Mouse (Mus musculus) lung, embryonic 16.5 days (tissue): ENCODE results near the gene Hhatl. TPM values are rescaled to one million over a fixed set of nuclear protein-coding genes. Genes with fewer than 3 reads are reported as not detected.

Source experiments
- ATAC-seq: fragments of 200-750 bp; cut with Nextera tagmentation; 2 replicates; pipeline ENCODE4 v1.8.0; 2017; ENCODE audit warnings: low read depth, mild to moderate bottlenecking, moderate library complexity
- H3K27ac ChIP-seq: fragments of 300-500 bp; sonication (generic); 2 replicates; pipeline ENCODE4 v1.5.1; 2014; ENCODE audit warnings: mild to moderate bottlenecking, control low read depth, low read length
- H3K27me3 ChIP-seq: fragments of 300-500 bp; sonication (generic); 2 replicates; pipeline ENCODE4 v1.6.1; 2014; ENCODE audit warnings: low read depth, low read length, mixed read lengths; ENCODE audit not compliant: control insufficient read depth, insufficient read depth
- H3K36me3 ChIP-seq: fragments of 300-500 bp; sonication (generic); 2 replicates; pipeline ENCODE4 v1.6.1; 2014; ENCODE audit warnings: low read length; ENCODE audit not compliant: control insufficient read depth, insufficient read depth
- H3K4me1 ChIP-seq: fragments of 300-500 bp; sonication (generic); replicated peaks from 2 replicates; pipeline ENCODE4 v1.6.1; 2014; ENCODE audit warnings: low read length, mixed read lengths; ENCODE audit not compliant: control insufficient read depth, insufficient read depth
- H3K4me2 ChIP-seq: fragments of 300-500 bp; sonication (generic); 2 replicates; pipeline ENCODE4 v1.6.1; 2014; ENCODE audit warnings: low read depth, low read length, control low read depth
- H3K4me3 ChIP-seq: fragments of 300-500 bp; sonication (generic); 2 replicates; pipeline ENCODE4 v1.5.1; 2014; ENCODE audit warnings: mild to moderate bottlenecking, low read length, control low read depth
- H3K9ac ChIP-seq: fragments of 300-500 bp; sonication (generic); 2 replicates; pipeline ENCODE4 v1.6.1; 2014; ENCODE audit warnings: low read length, control low read depth
- H3K9me3 ChIP-seq: fragments of 300-500 bp; sonication (generic); 2 replicates; pipeline ENCODE4 v1.6.1; 2016; ENCODE audit warnings: low read length; ENCODE audit not compliant: control insufficient read depth
- WGBS: fragments of 180-500 bp; shearing (Covaris S2); extraction: QIAGEN DNeasy Blood & Tissue Kit; methylation state at CpG from one replicate; pipeline ENCODE4 v1.1.7; 2014; 5-methylcytosine and 5-hydroxymethylcytosine counted together
- polyA plus RNA-seq: library from polyadenylated mRNA; unstranded; fragments of >200 nt; fragmentation: Nextera tagmentation; extraction: Ambion mirVana; gene quantifications from 2 replicates; pipeline ENCODE4 v1.2.1, GENCODE M21; 2015

The Hhatl gene
- polyA plus RNA-seq, 1 experiment from 2014 or later, result 1.4 TPM

GRCm38 (mm10) chr9:121810081-121810821 is 17.9 kb upstream of the Hhatl start:
- no peaks in the 10 kb centered on the region for H3K27me3 ChIP-seq
- no peaks in the 10 kb centered on the region for H3K9me3 ChIP-seq
- no peak overlapping the region for H3K4me3 ChIP-seq
- peak; percentile 19; the same call in 1 of the 2 replicates for ATAC-seq
- H3K36me3 ChIP-seq, result no peaks in the 10 kb centered on the region
- WGBS, result 39% methylated on average over 15 of the region's 15 CpGs
- H3K4me2 ChIP-seq, result no peak overlapping the region
- H3K4me1 ChIP-seq, result peaks cover 6% of the 10 kb centered on the region
- H3K9ac ChIP-seq, result no peak overlapping the region
- no peak overlapping the region for H3K27ac ChIP-seq

- no peak overlapping the region for H3K4me2 ChIP-seq
- WGBS, result 56% methylated on average over 3 of the region's 3 CpGs
- no peaks in the 10 kb centered on the region for H3K36me3 ChIP-seq
- no peak for ATAC-seq
- no peak overlapping the region for H3K9ac ChIP-seq
- H3K4me3 ChIP-seq, result no peak overlapping the region
- peaks cover 6% of the 10 kb centered on the region for H3K4me1 ChIP-seq
- H3K9me3 ChIP-seq, result no peaks in the 10 kb centered on the region
- H3K27ac ChIP-seq, result no peak overlapping the region
- H3K27me3 ChIP-seq, result no peaks in the 10 kb centered on the region
Measured at GRCm38 (mm10) chr9:121808511-121808910, 16.2 kb upstream of the Hhatl start.

- H3K27me3 ChIP-seq, result no peaks in the 10 kb centered on the region
- no peak overlapping the region for H3K4me3 ChIP-seq
- peaks cover 6% of the 10 kb centered on the region for H3K4me1 ChIP-seq
- ATAC-seq, result no peak
- no peaks in the 10 kb centered on the region for H3K9me3 ChIP-seq
- 57% methylated on average over 7 of the region's 7 CpGs for WGBS
- H3K9ac ChIP-seq, result no peak overlapping the region
- H3K36me3 ChIP-seq, result no peaks in the 10 kb centered on the region
- H3K4me2 ChIP-seq, result no peak overlapping the region
- no peak overlapping the region for H3K27ac ChIP-seq
Measured at GRCm38 (mm10) chr9:121807947-121808346, 15.6 kb upstream of the Hhatl start.

- H3K9ac ChIP-seq, result no peak overlapping the region
- H3K4me2 ChIP-seq, result no peak overlapping the region
- no peak for ATAC-seq
- no peak overlapping the region for H3K27ac ChIP-seq
- peaks cover 6% of the 10 kb centered on the region for H3K4me1 ChIP-seq
- 68% methylated on average over 1 of the region's 1 CpGs for WGBS
- no peaks in the 10 kb centered on the region for H3K36me3 ChIP-seq
- H3K27me3 ChIP-seq, result no peaks in the 10 kb centered on the region
- H3K4me3 ChIP-seq, result no peak overlapping the region
- no peaks in the 10 kb centered on the region for H3K9me3 ChIP-seq
Measured at GRCm38 (mm10) chr9:121807546-121807945, 15.2 kb upstream of the Hhatl start.

- H3K4me2 ChIP-seq, result no peak overlapping the region
- no peaks in the 10 kb centered on the region for H3K36me3 ChIP-seq
- 0 out of 2 replicates have a peak, but pooled peaks cover 2% of the 10 kb centered on the region for H3K4me1 ChIP-seq
- H3K27me3 ChIP-seq, result no peaks in the 10 kb centered on the region
- no peak overlapping the region for H3K4me3 ChIP-seq
- no peak overlapping the region for H3K27ac ChIP-seq
- H3K9me3 ChIP-seq, result no peaks in the 10 kb centered on the region
- no peak for ATAC-seq
- 45% methylated on average over 7 of the region's 7 CpGs for WGBS
- H3K9ac ChIP-seq, result no peak overlapping the region
Measured at GRCm38 (mm10) chr9:121802747-121803146, 10.4 kb upstream of the Hhatl start.

- Histone ChIP-seq H3K4me1 (0 out of 2 replicates have a peak, but pooled peaks cover 5% of the 10 kb centered on the region), H3K27me3 (no peaks in the 10 kb centered on the region), H3K36me3 (no peaks in the 10 kb centered on the region), H3K4me3 (no peak overlapping the region), H3K4me2 (no peak overlapping the region), H3K27ac (no peak overlapping the region), H3K9ac (no peak overlapping the region), H3K9me3 (no peaks in the 10 kb centered on the region)
- ATAC-seq, result no peak
- WGBS, result 39% methylated on average over 6 of the region's 6 CpGs
Measured at GRCm38 (mm10) chr9:121798887-121799520, 6.7 kb upstream of the Hhatl start.

- H3K9ac ChIP-seq, result peak overlapping the region; percentile 11; the same call in 1 of the 2 replicates
- ATAC-seq, result peak; percentile 76
Measured at GRCm38 (mm10) chr9:121797722-121798121, 5.4 kb upstream of the Hhatl start.

DNA sequence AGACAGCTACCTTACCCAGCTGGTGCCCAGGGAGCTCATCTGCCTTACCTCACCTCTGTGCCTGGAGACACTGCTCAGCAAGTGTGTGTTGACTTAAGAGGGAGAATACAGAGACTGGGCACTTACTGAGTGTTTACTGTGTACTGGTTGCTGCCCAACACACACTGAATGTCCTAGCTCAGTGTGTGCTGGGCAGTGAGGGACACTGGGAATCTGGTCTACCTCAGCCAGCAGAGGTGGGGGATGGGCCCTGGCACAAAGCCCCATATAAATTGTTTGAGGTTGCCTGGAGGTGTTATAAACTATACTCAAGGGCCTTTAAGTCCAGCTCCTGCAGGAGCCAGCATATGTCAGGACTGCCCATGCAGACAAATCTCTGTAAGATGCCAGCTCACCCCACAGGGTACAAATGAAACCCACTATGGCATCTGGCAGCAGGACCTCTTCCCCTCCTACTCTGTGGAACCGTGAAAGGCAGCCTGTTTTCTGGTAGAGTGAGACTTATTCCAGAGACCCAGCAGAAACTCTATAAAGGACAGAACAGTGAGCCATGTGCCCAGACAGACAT is 2.7 kb upstream of the Hhatl start:
- H3K4me3 ChIP-seq, result no peak overlapping the region
- H3K4me1 ChIP-seq, result 0 out of 2 replicates have a peak, but pooled peaks cover 5% of the 10 kb centered on the region
- H3K36me3 ChIP-seq, result no peaks in the 10 kb centered on the region
- 50% methylated on average over 1 of the region's 1 CpGs for WGBS
- H3K9ac ChIP-seq, result no peak overlapping the region
- H3K27me3 ChIP-seq, result no peaks in the 10 kb centered on the region
- no peak for ATAC-seq
- H3K4me2 ChIP-seq, result no peak overlapping the region
- no peaks in the 10 kb centered on the region for H3K9me3 ChIP-seq
- no peak overlapping the region for H3K27ac ChIP-seq

More at GRCm38 (mm10) chr9:121797722-121798121, 5.4 kb upstream of the Hhatl start:
- H3K9me3 ChIP-seq, result no peaks in the 10 kb centered on the region
- H3K4me3 ChIP-seq, result no peak overlapping the region
- H3K27me3 ChIP-seq, result no peaks in the 10 kb centered on the region
- no peak overlapping the region for H3K27ac ChIP-seq
- 15% methylated on average over 12 of the region's 12 CpGs for WGBS
- H3K36me3 ChIP-seq, result no peaks in the 10 kb centered on the region
- H3K4me1 ChIP-seq, result 0 out of 2 replicates have a peak, but pooled peaks cover 5% of the 10 kb centered on the region
- H3K4me2 ChIP-seq, result peak overlapping the region; percentile 32; the same call in 1 of the 2 replicates

- ATAC-seq, result 0 out of 2 replicates have a peak, but pooled peaks have one; percentile 42
- Histone ChIP-seq H3K4me3 (no peak overlapping the region), H3K9me3 (no peaks in the 10 kb centered on the region), H3K27me3 (no peaks in the 10 kb centered on the region), H3K9ac (no peak overlapping the region), H3K27ac (no peak overlapping the region), H3K4me1 (0 out of 2 replicates have a peak, but pooled peaks cover 3% of the 10 kb centered on the region), H3K4me2 (no peak overlapping the region), H3K36me3 (no peaks in the 10 kb centered on the region)
- 12% methylated on average over 5 of the region's 5 CpGs for WGBS
Measured at GRCm38 (mm10) chr9:121791206-121791605, 1.1 kb downstream of the Hhatl start.
